Mouse (Mus musculus) myocyte (in vitro differentiated cells): ENCODE measurements at regions not wholly inside any gene's neighbourhood (a gene's known extent, or its start where the extent isn't known, plus 50 kb on each side); places are given as distances from the start of the nearest gene placed in this dataset.

Experiments
- H3K27me3 ChIP-seq: one replicate; pipeline ENCODE4 v1.6.1; 2011; ENCODE audit not compliant: control insufficient read depth, insufficient read depth, insufficient read length
- H3K36me3 ChIP-seq: one replicate; pipeline ENCODE4 v1.6.1; 2011; ENCODE audit not compliant: control insufficient read depth, insufficient read depth
- H3K4me2 ChIP-seq: one replicate; pipeline ENCODE4 v1.6.1; 2011; ENCODE audit warnings: low read depth, control low read depth
- H3K4me3 ChIP-seq: one replicate; pipeline ENCODE4 v1.5.1; 2011; ENCODE audit warnings: mild to moderate bottlenecking, control low read depth, moderate library complexity
- H3K79me2 ChIP-seq: one replicate; pipeline ENCODE4 v1.6.1; 2011; ENCODE audit not compliant: control insufficient read depth, insufficient read depth
- H3ac ChIP-seq: one replicate; pipeline ENCODE4 v1.6.1; 2011; ENCODE audit not compliant: control insufficient read depth, insufficient read length
- CEBPB ChIP-seq: IDR thresholded peaks from 2 replicates; pipeline ENCODE4 v1.6.1; 2011; ENCODE audit warnings: mild to moderate bottlenecking, moderate library complexity; ENCODE audit not compliant: poor library complexity, insufficient read depth, severe bottlenecking
- E2F4 ChIP-seq: IDR thresholded peaks from one replicate; pipeline ENCODE4 v1.6.1; 2011; ENCODE audit warnings: mild to moderate bottlenecking, control low read depth, moderate library complexity; ENCODE audit not compliant: insufficient read depth
- MAX ChIP-seq: IDR thresholded peaks from one replicate; pipeline ENCODE4 v1.6.1; 2011; ENCODE audit warnings: low read depth, mild to moderate bottlenecking, control low read depth
- MYOD1 ChIP-seq, 3 experiments: IDR thresholded peaks; one replicate each; pipeline ENCODE4 v1.6.1; 2011; ENCODE audit warnings: control low read depth in 2 of 3, low read depth in 2 of 3, mild to moderate bottlenecking in 2 of 3, moderate library complexity in 1 of 3; ENCODE audit not compliant: insufficient read length in 2 of 3, control insufficient read depth in 1 of 3
- MYOG ChIP-seq, 3 experiments: IDR thresholded peaks; one replicate each; pipeline ENCODE4 v1.6.1; 2011; ENCODE audit warnings: control low read depth in 2 of 3, low read depth in 2 of 3, mild to moderate bottlenecking in 2 of 3; ENCODE audit not compliant: insufficient read length in 2 of 3, control insufficient read depth in 1 of 3, insufficient read depth in 1 of 3
- POLR2A ChIP-seq: IDR thresholded peaks from one replicate; pipeline ENCODE4 v1.6.1; 2011; ENCODE audit warnings: low read depth, mild to moderate bottlenecking, control low read depth, moderate library complexity; ENCODE audit not compliant: insufficient read length
- POLR2AphosphoS2 ChIP-seq: IDR thresholded peaks from one replicate; pipeline ENCODE4 v1.6.1; 2011; ENCODE audit warnings: low read depth, control low read depth; ENCODE audit not compliant: insufficient read length
- REST ChIP-seq: IDR thresholded peaks from one replicate; pipeline ENCODE4 v1.6.1; 2011; ENCODE audit warnings: mild to moderate bottlenecking, control low read depth, moderate library complexity; ENCODE audit not compliant: insufficient read depth, insufficient read length
- SRF ChIP-seq: IDR thresholded peaks from one replicate; pipeline ENCODE4 v1.6.1; 2011; ENCODE audit warnings: low read depth; ENCODE audit not compliant: control insufficient read depth, insufficient read length
- TCF12 ChIP-seq: IDR thresholded peaks from one replicate; pipeline ENCODE4 v1.6.1; 2011; ENCODE audit warnings: mild to moderate bottlenecking, control low read depth; ENCODE audit not compliant: poor library complexity, insufficient read depth, severe bottlenecking
- TCF3 ChIP-seq: IDR thresholded peaks from one replicate; pipeline ENCODE4 v1.6.1; 2011; ENCODE audit warnings: low read depth, control low read depth; ENCODE audit not compliant: insufficient read length
- USF1 ChIP-seq: IDR thresholded peaks from one replicate; pipeline ENCODE4 v1.6.1; 2011; ENCODE audit warnings: low read depth, mild to moderate bottlenecking, control low read depth, moderate library complexity

- TF ChIP-seq CEBPB (no peak), POLR2AphosphoS2 (no peak), MAX (no peak), TCF3 (no peak), POLR2A (no peak), TCF12 (no peak), SRF (no peak), MYOG (IDR thresholded peaks at IDR 0.05; ENCODE audit: control insufficient read depth in 1 of 3, insufficient read depth in 1 of 3, insufficient read length in 2 of 3, low read depth in 2 of 3) (no peak), E2F4 (no peak), MYOD1 (IDR thresholded peaks at IDR 0.05; ENCODE audit: control insufficient read depth in 1 of 3, insufficient read length in 2 of 3, low read depth in 2 of 3) (no peak), REST (no peak)
- H3K4me2 ChIP-seq: no peak overlapping the region
- H3K27me3 ChIP-seq: no peaks in the 10 kb centered on the region
- no peak overlapping the region for H3K4me3 ChIP-seq
- H3K79me2 ChIP-seq: no peaks in the 10 kb centered on the region
- no peaks in the 10 kb centered on the region for H3K36me3 ChIP-seq
- no peak overlapping the region for H3ac ChIP-seq
Observed at GRCm38 (mm10) chr6:127271418-127271817, 119.4 kb upstream of the Ccnd2 start.

GRCm38 (mm10) chr6:127272630-127273029 lies 120.6 kb upstream of the Ccnd2 start:
- no peak overlapping the region for H3K4me2 ChIP-seq
- no peaks in the 10 kb centered on the region for H3K36me3 ChIP-seq
- no peak for TF ChIP-seq POLR2A
- no peak for TF ChIP-seq CEBPB
- TF ChIP-seq TCF3: no peak
- TF ChIP-seq TCF12: no peak
- TF ChIP-seq REST: no peak
- no peak for TF ChIP-seq POLR2AphosphoS2
- no peak for TF ChIP-seq MYOG (IDR thresholded peaks at IDR 0.05; ENCODE audit: control insufficient read depth in 1 of 3, insufficient read depth in 1 of 3, insufficient read length in 2 of 3, low read depth in 2 of 3)
- TF ChIP-seq USF1: no peak
- no peak for TF ChIP-seq SRF
- no peak for TF ChIP-seq MYOD1 (IDR thresholded peaks at IDR 0.05; ENCODE audit: control insufficient read depth in 1 of 3, insufficient read length in 2 of 3, low read depth in 2 of 3)
- TF ChIP-seq MAX: no peak
- TF ChIP-seq E2F4: no peak
- H3K4me3 ChIP-seq: no peak overlapping the region
- no peaks in the 10 kb centered on the region for H3K27me3 ChIP-seq
- no peaks in the 10 kb centered on the region for H3K79me2 ChIP-seq
- no peak overlapping the region for H3ac ChIP-seq

GRCm38 (mm10) chr6:127274732-127275429 lies 122.9 kb upstream of the Ccnd2 start:
- TF ChIP-seq TCF12 (no peak), POLR2A (no peak), SRF (no peak), POLR2AphosphoS2 (no peak), MYOG (IDR thresholded peaks at IDR 0.05; ENCODE audit: control insufficient read depth in 1 of 3, insufficient read depth in 1 of 3, insufficient read length in 2 of 3, low read depth in 2 of 3) (no peak), CEBPB (no peak), MYOD1 (IDR thresholded peaks at IDR 0.05; ENCODE audit: control insufficient read depth in 1 of 3, insufficient read length in 2 of 3, low read depth in 2 of 3) (no peak), USF1 (no peak), E2F4 (no peak), TCF3 (no peak), MAX (no peak), REST (no peak)
- H3K79me2 ChIP-seq: no peaks in the 10 kb centered on the region
- H3K27me3 ChIP-seq: no peaks in the 10 kb centered on the region
- H3K4me2 ChIP-seq: no peak overlapping the region
- no peak overlapping the region for H3K4me3 ChIP-seq
- no peaks in the 10 kb centered on the region for H3K36me3 ChIP-seq
- no peak overlapping the region for H3ac ChIP-seq

- H3K79me2 ChIP-seq: no peaks in the 10 kb centered on the region
- H3K36me3 ChIP-seq: no peaks in the 10 kb centered on the region
- H3K27me3 ChIP-seq: no peaks in the 10 kb centered on the region
- no peak overlapping the region for H3K4me2 ChIP-seq
- no peak overlapping the region for H3ac ChIP-seq
- no peak for TF ChIP-seq USF1
- TF ChIP-seq POLR2A: no peak
- no peak overlapping the region for H3K4me3 ChIP-seq
Observed at GRCm38 (mm10) chr6:127275430-127275784, 123.4 kb upstream of the Ccnd2 start.

- Histone ChIP-seq H3K36me3 (no peaks in the 10 kb centered on the region), H3K27me3 (no peaks in the 10 kb centered on the region), H3ac (no peak overlapping the region), H3K79me2 (no peaks in the 10 kb centered on the region), H3K4me3 (no peak overlapping the region), H3K4me2 (no peak overlapping the region)
- TF ChIP-seq REST: no peak
- no peak for TF ChIP-seq MAX
- no peak for TF ChIP-seq TCF3
- TF ChIP-seq MYOG (IDR thresholded peaks at IDR 0.05; ENCODE audit: control insufficient read depth in 1 of 3, insufficient read depth in 1 of 3, insufficient read length in 2 of 3, low read depth in 2 of 3): no peak
- no peak for TF ChIP-seq E2F4
- no peak for TF ChIP-seq POLR2AphosphoS2
- no peak for TF ChIP-seq CEBPB
- TF ChIP-seq SRF: no peak
- no peak for TF ChIP-seq POLR2A
- TF ChIP-seq MYOD1 (IDR thresholded peaks at IDR 0.05; ENCODE audit: control insufficient read depth in 1 of 3, insufficient read length in 2 of 3, low read depth in 2 of 3): no peak
Observed at GRCm38 (mm10) chr6:127276362-127276761, 124.4 kb upstream of the Ccnd2 start.
